Mouse (Mus musculus) heart, embryonic 12.5 days (tissue): ENCODE data around the gene Mdm2. TPM values are rescaled to one million over a fixed set of nuclear protein-coding genes. Genes with fewer than 3 reads are reported as not detected.

Source experiments
- ATAC-seq: fragments of 200-750 bp; cut with Nextera tagmentation; 2 replicates; pipeline ENCODE4 v1.8.0; 2017; ENCODE audit warnings: moderate TSS enrichment, moderate library complexity; ENCODE audit not compliant: insufficient number of reproducible peaks, low FRiP score
- H3K27ac ChIP-seq: fragments of 300-500 bp; sonication (generic); 2 replicates; pipeline ENCODE4 v1.5.1; 2016; ENCODE audit warnings: mild to moderate bottlenecking, moderate library complexity; ENCODE audit not compliant: poor library complexity, severe bottlenecking
- H3K27me3 ChIP-seq: fragments of 300-500 bp; sonication (generic); replicated peaks from 2 replicates; pipeline ENCODE4 v1.6.1; 2016; ENCODE audit warnings: mild to moderate bottlenecking, moderate library complexity
- H3K36me3 ChIP-seq: fragments of 300-500 bp; sonication (generic); 2 replicates; pipeline ENCODE4 v1.6.1; 2016; ENCODE audit warnings: mild to moderate bottlenecking, moderate library complexity
- H3K4me1 ChIP-seq: fragments of 300-500 bp; sonication (generic); replicated peaks from 2 replicates; pipeline ENCODE4 v1.6.1; 2016; ENCODE audit warnings: mild to moderate bottlenecking
- H3K4me2 ChIP-seq: fragments of 300-500 bp; sonication (generic); 2 replicates; pipeline ENCODE4 v1.6.1; 2016; ENCODE audit warnings: mild to moderate bottlenecking, moderate library complexity
- H3K4me3 ChIP-seq: fragments of 300-500 bp; sonication (generic); 2 replicates; pipeline ENCODE4 v1.5.1; 2016; ENCODE audit warnings: mild to moderate bottlenecking
- H3K9ac ChIP-seq: fragments of 300-500 bp; sonication (generic); 2 replicates; pipeline ENCODE4 v1.6.1; 2016; ENCODE audit warnings: mild to moderate bottlenecking, moderate library complexity
- H3K9me3 ChIP-seq: fragments of 300-500 bp; sonication (generic); replicated peaks from 2 replicates; pipeline ENCODE4 v1.6.1; 2016; ENCODE audit warnings: mild to moderate bottlenecking, moderate library complexity
- WGBS: fragments of 180-500 bp; shearing (Covaris S2); methylation state at CpG from one replicate; pipeline ENCODE4 v1.1.7; 2016; 5-methylcytosine and 5-hydroxymethylcytosine counted together
- polyA plus RNA-seq: library from polyadenylated mRNA; unstranded; fragments of >200 nt; fragmentation: Nextera tagmentation; extraction: Ambion mirVana; gene quantifications from 2 replicates; pipeline ENCODE4 v1.2.1, GENCODE M21; 2016

The Mdm2 gene
- polyA plus RNA-seq, 1 experiment from 2014 or later: 57.4 TPM

GRCm38 (mm10) chr10:117702024-117702833 lies 8.3 kb downstream of the Mdm2 start:
- Histone ChIP-seq H3K4me2 (no peak overlapping the region), H3K36me3 (peaks cover 88% of the 10 kb centered on the region), H3K9ac (no peak overlapping the region), H3K9me3 (no peaks in the 10 kb centered on the region), H3K27me3 (no peaks in the 10 kb centered on the region), H3K27ac (no peak overlapping the region), H3K4me3 (no peak overlapping the region), H3K4me1 (peaks cover 9% of the 10 kb centered on the region)
- WGBS: 96% methylated on average over 6 of the region's 6 CpGs
- ATAC-seq: no peak

GRCm38 (mm10) chr10:117701034-117701829 lies 9.3 kb downstream of the Mdm2 start:
- WGBS: 90% methylated on average over 6 of the region's 6 CpGs
- H3K9ac ChIP-seq: no peak overlapping the region
- H3K36me3 ChIP-seq: peaks cover 87% of the 10 kb centered on the region
- H3K4me3 ChIP-seq: no peak overlapping the region
- H3K4me1 ChIP-seq: no peaks in the 10 kb centered on the region
- H3K27me3 ChIP-seq: no peaks in the 10 kb centered on the region
- ATAC-seq: no peak
- H3K4me2 ChIP-seq: no peak overlapping the region
- no peaks in the 10 kb centered on the region for H3K9me3 ChIP-seq
- H3K27ac ChIP-seq: no peak overlapping the region

GRCm38 (mm10) chr10:117700450-117700849 lies 10.1 kb downstream of the Mdm2 start:
- Histone ChIP-seq H3K4me1 (no peaks in the 10 kb centered on the region), H3K4me2 (no peak overlapping the region), H3K27ac (no peak overlapping the region), H3K4me3 (no peak overlapping the region), H3K9me3 (no peaks in the 10 kb centered on the region), H3K36me3 (peaks cover 91% of the 10 kb centered on the region), H3K9ac (no peak overlapping the region), H3K27me3 (no peaks in the 10 kb centered on the region)
- WGBS: 96% methylated on average over 1 of the region's 1 CpGs
- ATAC-seq: no peak

GRCm38 (mm10) chr10:117699914-117700313 lies 10.6 kb downstream of the Mdm2 start:
- no peak for ATAC-seq

GRCm38 (mm10) chr10:117698313-117699138 lies 12.0 kb downstream of the Mdm2 start:
- Histone ChIP-seq H3K4me2 (no peak overlapping the region), H3K36me3 (peaks cover 92% of the 10 kb centered on the region), H3K4me1 (no peaks in the 10 kb centered on the region), H3K4me3 (no peak overlapping the region), H3K27ac (no peak overlapping the region), H3K9me3 (no peaks in the 10 kb centered on the region), H3K27me3 (no peaks in the 10 kb centered on the region), H3K9ac (no peak overlapping the region)
- 95% methylated on average over 10 of the region's 10 CpGs for WGBS
- ATAC-seq: no peak

More at GRCm38 (mm10) chr10:117699914-117700313, 10.6 kb downstream of the Mdm2 start:
- Histone ChIP-seq H3K9ac (no peak overlapping the region), H3K36me3 (peaks cover 91% of the 10 kb centered on the region), H3K4me1 (no peaks in the 10 kb centered on the region), H3K9me3 (no peaks in the 10 kb centered on the region), H3K27me3 (no peaks in the 10 kb centered on the region), H3K4me3 (no peak overlapping the region), H3K27ac (no peak overlapping the region), H3K4me2 (no peak overlapping the region)
- WGBS: 97% methylated on average over 4 of the region's 4 CpGs

GRCm38 (mm10) chr10:117697561-117698115 lies 12.9 kb downstream of the Mdm2 start:
- 87% methylated on average over 3 of the region's 3 CpGs for WGBS
- no peak for ATAC-seq

GRCm38 (mm10) chr10:117696827-117697560 lies 13.6 kb downstream of the Mdm2 start:
- H3K4me3 ChIP-seq: no peak overlapping the region
- 92% methylated on average over 6 of the region's 6 CpGs for WGBS
- no peaks in the 10 kb centered on the region for H3K4me1 ChIP-seq
- H3K36me3 ChIP-seq: peaks cover 92% of the 10 kb centered on the region
- no peaks in the 10 kb centered on the region for H3K9me3 ChIP-seq
- ATAC-seq: no peak
- H3K27ac ChIP-seq: no peak overlapping the region
- H3K9ac ChIP-seq: no peak overlapping the region
- no peaks in the 10 kb centered on the region for H3K27me3 ChIP-seq
- H3K4me2 ChIP-seq: no peak overlapping the region

More at GRCm38 (mm10) chr10:117697561-117698115, 12.9 kb downstream of the Mdm2 start:
- Histone ChIP-seq H3K4me1 (no peaks in the 10 kb centered on the region), H3K27me3 (no peaks in the 10 kb centered on the region), H3K4me2 (no peak overlapping the region), H3K36me3 (peaks cover 90% of the 10 kb centered on the region), H3K4me3 (no peak overlapping the region), H3K9ac (no peak overlapping the region), H3K27ac (no peak overlapping the region), H3K9me3 (no peaks in the 10 kb centered on the region)

- H3K36me3 ChIP-seq: peaks cover 93% of the 10 kb centered on the region
- no peaks in the 10 kb centered on the region for H3K9me3 ChIP-seq
- H3K4me1 ChIP-seq: no peaks in the 10 kb centered on the region
- H3K27ac ChIP-seq: no peak overlapping the region
- WGBS: 92% methylated on average over 8 of the region's 8 CpGs
- no peaks in the 10 kb centered on the region for H3K27me3 ChIP-seq
- ATAC-seq: no peak
- no peak overlapping the region for H3K4me3 ChIP-seq
- H3K9ac ChIP-seq: no peak overlapping the region
- H3K4me2 ChIP-seq: no peak overlapping the region
Observed at GRCm38 (mm10) chr10:117696021-117696826, 14.3 kb downstream of the Mdm2 start.

GRCm38 (mm10) chr10:117695605-117696004 lies 15.0 kb downstream of the Mdm2 start:
- no peaks in the 10 kb centered on the region for H3K27me3 ChIP-seq
- H3K36me3 ChIP-seq: peaks cover 92% of the 10 kb centered on the region
- no peak overlapping the region for H3K27ac ChIP-seq
- H3K9me3 ChIP-seq: no peaks in the 10 kb centered on the region
- no peak overlapping the region for H3K4me2 ChIP-seq
- no peak for ATAC-seq
- H3K4me1 ChIP-seq: no peaks in the 10 kb centered on the region
- no peak overlapping the region for H3K4me3 ChIP-seq
- WGBS: 94% methylated on average over 4 of the region's 4 CpGs
- H3K9ac ChIP-seq: no peak overlapping the region

- 93% methylated on average over 4 of the region's 4 CpGs for WGBS
- Histone ChIP-seq H3K4me3 (no peak overlapping the region), H3K9ac (no peak overlapping the region), H3K27ac (no peak overlapping the region), H3K4me1 (no peaks in the 10 kb centered on the region), H3K9me3 (no peaks in the 10 kb centered on the region), H3K4me2 (no peak overlapping the region), H3K36me3 (peaks cover 92% of the 10 kb centered on the region), H3K27me3 (no peaks in the 10 kb centered on the region)
- no peak for ATAC-seq
Observed at GRCm38 (mm10) chr10:117695027-117695426, 15.5 kb downstream of the Mdm2 start.
